Mouse (Mus musculus) heart, adult 18-20 months (tissue): ENCODE data around the gene Siae. TPM values are rescaled to one million over a fixed set of nuclear protein-coding genes. Genes with fewer than 3 reads are reported as not detected.
A peak's percentile ranks its signal among the peaks of the same experiment; 100 is the strongest.

ENCODE experiments used
- DNase-seq, 2 experiments: peaks; one replicate each; pipeline ENCODE4 v3.0.0; 2021 to 2022; ENCODE audit warnings: mixed read lengths in 1 of 2
- total RNA-seq, 2 experiments: library from RNA; stranded (reverse); gene quantifications; 2 replicates each; pipeline ENCODE4 v1.2.3; 2021

Gene Siae
- total RNA-seq, 2 experiments from 2014 or later = 8.3 to 9.1 TPM

DNA sequence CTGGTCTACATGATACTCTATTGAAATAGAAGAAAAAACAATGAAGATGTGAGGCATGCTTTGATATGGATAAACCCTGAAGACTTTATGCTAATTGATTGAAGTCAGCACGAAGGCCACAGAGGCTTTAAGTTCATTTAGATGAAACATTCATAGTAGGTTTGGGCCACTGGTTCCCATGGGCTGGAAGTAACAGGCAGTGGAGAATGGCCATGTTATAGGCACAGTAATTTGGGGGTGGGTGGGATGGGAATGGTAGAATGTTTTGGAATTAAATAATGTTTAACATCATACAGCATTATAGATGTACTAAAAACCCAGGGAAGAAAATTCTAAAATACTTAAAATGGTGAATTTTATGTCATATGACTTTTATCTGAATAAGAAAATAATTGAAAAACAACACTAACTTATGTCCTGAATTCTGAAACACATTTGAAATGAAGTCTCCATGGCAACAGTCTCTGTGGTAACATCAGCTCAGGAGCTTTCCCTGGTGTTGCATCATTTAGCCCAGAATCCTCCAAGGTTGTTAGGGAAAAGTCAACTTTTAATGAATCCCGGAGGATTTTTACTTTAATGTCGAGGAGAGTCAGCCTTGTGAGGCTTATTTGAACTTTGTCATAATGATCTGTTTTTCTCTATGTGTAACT, 131.9 kb downstream of the Siae start:
- DNase-seq = no peak

DNA sequence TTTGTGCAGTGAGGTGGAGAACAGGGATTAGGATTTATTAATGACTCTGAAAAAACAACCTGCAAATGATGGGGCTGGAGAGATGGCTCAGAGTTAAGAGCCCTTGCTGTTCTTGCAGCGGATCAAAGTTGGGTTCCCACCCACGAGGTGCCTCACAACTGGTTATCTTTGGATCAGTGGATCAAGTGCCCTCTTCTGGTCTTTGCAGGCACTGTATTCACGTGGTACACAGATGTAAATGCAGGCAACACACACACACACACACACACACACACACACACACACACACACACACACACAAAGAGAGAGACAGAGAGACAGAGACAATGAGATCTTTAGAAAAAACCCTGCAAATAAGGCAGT, 132.4 kb downstream of the Siae start:
- DNase-seq = no peak

DNA sequence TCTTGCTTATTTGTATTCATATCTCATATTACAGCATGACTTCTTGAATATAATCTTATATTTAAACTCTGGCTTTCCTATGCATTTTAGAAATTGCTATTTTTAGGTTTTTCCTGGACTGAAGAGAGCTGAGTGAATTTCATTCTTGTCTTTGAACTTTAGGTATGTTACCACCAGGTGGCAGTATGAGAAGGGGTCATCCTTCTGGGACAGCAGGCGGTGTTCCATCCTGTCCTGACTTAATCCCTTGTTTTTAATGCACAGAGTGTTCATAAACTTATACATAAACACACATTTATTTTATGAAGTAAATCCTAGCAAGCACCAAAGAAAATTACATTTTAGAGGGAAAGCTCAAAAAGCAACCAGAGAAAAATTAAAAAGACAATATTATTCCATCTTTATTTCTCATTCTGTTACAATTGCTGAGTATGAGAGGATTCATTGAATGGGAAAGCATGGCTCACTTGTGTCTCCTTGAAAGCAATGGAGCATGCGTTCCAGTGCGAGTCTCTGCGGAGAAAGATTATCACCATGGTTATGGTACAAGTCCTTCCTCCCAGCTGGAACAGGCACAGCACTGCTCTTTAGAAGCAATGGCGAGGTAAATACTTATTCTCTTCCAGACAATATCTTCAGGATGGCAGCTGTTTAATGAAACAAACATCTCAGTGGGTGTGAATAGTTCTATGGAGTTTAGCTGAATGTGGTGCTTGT, 134.6 kb downstream of the Siae start:
- DNase-seq = peak in 1 of 2 experiments; percentile 28

Other genes starting within 250 kb of the Siae start
- 1 to 10 TPM; 1.5 to 2.1 TPM for gene Ccdc15, start 207.3 kb upstream of the Siae start, total RNA-seq
- gene Hepacam, start 188.3 kb upstream of the Siae start, total RNA-seq = under 1 TPM in 1 of 2 experiments, not detected in 1; 0.08 TPM
- 10 to 100 TPM; 27.9 to 38.3 TPM for gene Robo4, start 153.8 kb upstream of the Siae start, total RNA-seq
- not detected for gene Robo3, start 122.5 kb upstream of the Siae start, total RNA-seq
- gene Msantd2, start 66.4 kb upstream of the Siae start, total RNA-seq = 1 to 10 TPM; 5.9 to 7.9 TPM
- gene Esam, start 27.6 kb upstream of the Siae start, total RNA-seq = 10 to 100 TPM; 67.1 to 69.5 TPM
- 1 to 10 TPM; 3.9 to 4.9 TPM for gene Vsig2, start 16.4 kb upstream of the Siae start, total RNA-seq
- 1 to 10 TPM; 5.7 to 6.2 TPM for gene Nrgn, start 2.8 kb upstream of the Siae start, total RNA-seq
- 1 to 10 TPM; 1.3 to 1.7 TPM for gene Spa17, start 58.0 kb downstream of the Siae start, total RNA-seq
- gene Tbrg1, start 101.6 kb downstream of the Siae start, total RNA-seq = 10 to 100 TPM; 31.9 to 34.0 TPM
- not detected for gene Panx3, start 113.5 kb downstream of the Siae start, total RNA-seq
- not detected for gene Olfr160, start 160.6 kb downstream of the Siae start, total RNA-seq
- not detected for gene Olfr874, start 189.4 kb downstream of the Siae start, total RNA-seq
- gene Olfr875, start 216.2 kb downstream of the Siae start, total RNA-seq = not detected
- gene Olfr876, start 247.3 kb downstream of the Siae start, total RNA-seq = not detected